Mouse (Mus musculus) stomach, embryonic 16.5 days (tissue): ENCODE measurements around the gene Tor4a. TPM values are rescaled to one million over a fixed set of nuclear protein-coding genes. Genes with fewer than 3 reads are reported as not detected.
A peak's percentile ranks its signal among the peaks of the same experiment; 100 is the strongest.

Experiments
- ATAC-seq: fragments of 200-750 bp; cut with Nextera tagmentation; 2 replicates; pipeline ENCODE4 v1.8.0; 2017; ENCODE audit warnings: moderate number of reproducible peaks, moderate TSS enrichment; ENCODE audit not compliant: insufficient read depth, low FRiP score
- H3K27ac ChIP-seq: fragments of 300-500 bp; sonication (generic); 2 replicates; pipeline ENCODE4 v1.5.1; 2014; ENCODE audit warnings: low read length
- H3K27me3 ChIP-seq: fragments of 300-500 bp; sonication (generic); 2 replicates; pipeline ENCODE4 v1.6.1; 2014; ENCODE audit warnings: low read length, control low read depth, mixed read lengths; ENCODE audit not compliant: control insufficient read depth, insufficient read depth
- H3K36me3 ChIP-seq: fragments of 300-500 bp; sonication (generic); 2 replicates; pipeline ENCODE4 v1.6.1; 2014; ENCODE audit warnings: low read length; ENCODE audit not compliant: control insufficient read depth, insufficient read depth
- H3K4me1 ChIP-seq: fragments of 300-500 bp; sonication (generic); 2 replicates; pipeline ENCODE4 v1.6.1; 2014; ENCODE audit warnings: low read length, control low read depth, mixed read lengths; ENCODE audit not compliant: control insufficient read depth, insufficient read depth
- H3K4me2 ChIP-seq: fragments of 300-500 bp; sonication (generic); 2 replicates; pipeline ENCODE4 v1.6.1; 2014; ENCODE audit warnings: low read depth, low read length, mixed read lengths
- H3K4me3 ChIP-seq: fragments of 300-500 bp; sonication (generic); replicated peaks from 2 replicates; pipeline ENCODE4 v1.5.1; 2014; ENCODE audit warnings: mild to moderate bottlenecking, low read length
- H3K9ac ChIP-seq: fragments of 300-500 bp; sonication (generic); 2 replicates; pipeline ENCODE4 v1.6.1; 2014; ENCODE audit warnings: low read length
- H3K9me3 ChIP-seq: fragments of 300-500 bp; sonication (generic); replicated peaks from 2 replicates; pipeline ENCODE4 v1.6.1; 2016; ENCODE audit warnings: low read length, control low read depth; ENCODE audit not compliant: control insufficient read depth
- whole genome bisulfite sequencing: fragments of 180-500 bp; shearing (Covaris S2); extraction: QIAGEN DNeasy Blood & Tissue Kit; methylation state at CpG from one replicate; pipeline ENCODE4 v1.1.7; 2014; 5-methylcytosine and 5-hydroxymethylcytosine counted together
- polyA plus RNA-seq: library from polyadenylated mRNA; unstranded; fragments of >200 nt; fragmentation: Nextera tagmentation; extraction: Ambion mirVana; gene quantifications from 2 replicates; pipeline ENCODE4 v1.2.1, GENCODE M21; 2015

Gene Tor4a
- polyA plus RNA-seq, 1 experiment from 2014 or later: 16.8 TPM

DNA sequence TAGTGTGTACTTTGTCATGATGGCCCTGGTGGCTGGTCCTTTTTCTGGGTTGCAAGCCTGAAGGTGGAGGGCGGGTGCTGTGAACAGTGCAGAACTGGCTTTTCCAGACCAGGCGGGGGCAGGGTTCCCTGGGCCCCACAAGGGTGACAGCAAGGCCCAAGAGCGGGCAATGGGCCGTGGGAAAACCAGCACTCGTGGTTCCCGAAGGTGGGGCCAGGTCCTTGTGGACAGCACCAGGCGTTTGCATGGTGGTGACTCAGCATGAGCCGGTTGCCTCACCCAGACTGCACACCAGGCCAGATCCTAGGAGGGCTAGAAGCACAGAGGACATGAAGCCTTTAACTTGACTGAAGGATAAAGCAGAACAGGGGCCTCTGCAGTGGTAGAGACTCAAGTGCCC, 24.1 kb downstream of the Tor4a start:
- Histone ChIP-seq H3K27me3 (no peaks in the 10 kb centered on the region), H3K9me3 (no peaks in the 10 kb centered on the region), H3K27ac (peak overlapping the region; percentile 80), H3K4me2 (peak overlapping the region; percentile 4; the same call in 1 of the 2 replicates), H3K9ac (peak overlapping the region; percentile 23; the same call in 1 of the 2 replicates), H3K4me1 (peaks cover 35% of the 10 kb centered on the region), H3K4me3 (no peak overlapping the region), H3K36me3 (no peaks in the 10 kb centered on the region)
- ATAC-seq: peak; percentile 68
- WGBS: 49% methylated on average over 8 of the region's 8 CpGs

GRCm38 (mm10) chr2:25171769-25172153, 24.9 kb downstream of the Tor4a start:
- H3K36me3 ChIP-seq: no peaks in the 10 kb centered on the region
- H3K4me3 ChIP-seq: no peak overlapping the region
- H3K4me1 ChIP-seq: peaks cover 30% of the 10 kb centered on the region
- H3K27me3 ChIP-seq: no peaks in the 10 kb centered on the region
- 86% methylated on average over 1 of the region's 1 CpGs for WGBS
- H3K9ac ChIP-seq: no peak overlapping the region
- H3K9me3 ChIP-seq: no peaks in the 10 kb centered on the region
- H3K4me2 ChIP-seq: no peak overlapping the region
- peak overlapping the region; percentile 80 for H3K27ac ChIP-seq
- no peak for ATAC-seq

- no peaks in the 10 kb centered on the region for H3K9me3 ChIP-seq
- peaks cover 26% of the 10 kb centered on the region for H3K4me1 ChIP-seq
- H3K36me3 ChIP-seq: no peaks in the 10 kb centered on the region
- H3K4me3 ChIP-seq: no peak overlapping the region
- no peaks in the 10 kb centered on the region for H3K27me3 ChIP-seq
- H3K9ac ChIP-seq: no peak overlapping the region
- H3K27ac ChIP-seq: no peak overlapping the region
- 83% methylated on average over 6 of the region's 6 CpGs for WGBS
- H3K4me2 ChIP-seq: no peak overlapping the region
- ATAC-seq: no peak
Observed at GRCm38 (mm10) chr2:25171101-25171768, 25.5 kb downstream of the Tor4a start.

GRCm38 (mm10) chr2:25170326-25171100, 26.2 kb downstream of the Tor4a start:
- no peak for ATAC-seq
- H3K4me3 ChIP-seq: no peak overlapping the region
- H3K9me3 ChIP-seq: no peaks in the 10 kb centered on the region
- no peak overlapping the region for H3K4me2 ChIP-seq
- no peak overlapping the region for H3K27ac ChIP-seq
- H3K36me3 ChIP-seq: no peaks in the 10 kb centered on the region
- H3K27me3 ChIP-seq: no peaks in the 10 kb centered on the region
- H3K9ac ChIP-seq: no peak overlapping the region
- H3K4me1 ChIP-seq: peaks cover 24% of the 10 kb centered on the region
- WGBS: 55% methylated on average over 10 of the region's 10 CpGs

- no peaks in the 10 kb centered on the region for H3K27me3 ChIP-seq
- ATAC-seq: no peak
- H3K9ac ChIP-seq: no peak overlapping the region
- H3K4me3 ChIP-seq: no peak overlapping the region
- no peaks in the 10 kb centered on the region for H3K9me3 ChIP-seq
- H3K4me1 ChIP-seq: peaks cover 24% of the 10 kb centered on the region
- H3K36me3 ChIP-seq: no peaks in the 10 kb centered on the region
- WGBS: 41% methylated on average over 5 of the region's 5 CpGs
- no peak overlapping the region for H3K4me2 ChIP-seq
- no peak overlapping the region for H3K27ac ChIP-seq
Observed at GRCm38 (mm10) chr2:25169778-25170177, 26.9 kb downstream of the Tor4a start.

DNA sequence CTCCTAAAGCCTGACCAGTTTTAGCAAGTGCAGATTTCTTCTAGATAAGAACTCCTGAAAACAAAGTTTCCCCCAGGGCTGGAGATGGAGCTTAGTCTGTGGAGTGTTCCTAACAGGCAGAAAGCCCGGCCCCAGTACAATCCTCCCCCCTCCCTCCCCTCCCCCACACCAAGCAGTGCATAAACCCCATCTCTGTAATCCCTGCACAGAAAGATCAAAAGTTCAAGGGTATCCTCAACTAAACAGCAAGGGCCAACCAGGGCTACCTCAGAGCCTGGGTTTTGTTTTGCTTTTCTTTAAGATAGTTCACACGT, 28.1 kb downstream of the Tor4a start:
- H3K27ac ChIP-seq: peak overlapping the region; percentile 70
- 25% methylated on average over 2 of the region's 2 CpGs for WGBS
- H3K9me3 ChIP-seq: no peaks in the 10 kb centered on the region
- no peaks in the 10 kb centered on the region for H3K27me3 ChIP-seq
- peaks cover 26% of the 10 kb centered on the region for H3K4me1 ChIP-seq
- peak overlapping the region; percentile 53 for H3K4me3 ChIP-seq
- peak overlapping the region; percentile 67 for H3K9ac ChIP-seq
- peak overlapping the region; percentile 90 for H3K4me2 ChIP-seq
- no peak for ATAC-seq
- no peaks in the 10 kb centered on the region for H3K36me3 ChIP-seq

DNA sequence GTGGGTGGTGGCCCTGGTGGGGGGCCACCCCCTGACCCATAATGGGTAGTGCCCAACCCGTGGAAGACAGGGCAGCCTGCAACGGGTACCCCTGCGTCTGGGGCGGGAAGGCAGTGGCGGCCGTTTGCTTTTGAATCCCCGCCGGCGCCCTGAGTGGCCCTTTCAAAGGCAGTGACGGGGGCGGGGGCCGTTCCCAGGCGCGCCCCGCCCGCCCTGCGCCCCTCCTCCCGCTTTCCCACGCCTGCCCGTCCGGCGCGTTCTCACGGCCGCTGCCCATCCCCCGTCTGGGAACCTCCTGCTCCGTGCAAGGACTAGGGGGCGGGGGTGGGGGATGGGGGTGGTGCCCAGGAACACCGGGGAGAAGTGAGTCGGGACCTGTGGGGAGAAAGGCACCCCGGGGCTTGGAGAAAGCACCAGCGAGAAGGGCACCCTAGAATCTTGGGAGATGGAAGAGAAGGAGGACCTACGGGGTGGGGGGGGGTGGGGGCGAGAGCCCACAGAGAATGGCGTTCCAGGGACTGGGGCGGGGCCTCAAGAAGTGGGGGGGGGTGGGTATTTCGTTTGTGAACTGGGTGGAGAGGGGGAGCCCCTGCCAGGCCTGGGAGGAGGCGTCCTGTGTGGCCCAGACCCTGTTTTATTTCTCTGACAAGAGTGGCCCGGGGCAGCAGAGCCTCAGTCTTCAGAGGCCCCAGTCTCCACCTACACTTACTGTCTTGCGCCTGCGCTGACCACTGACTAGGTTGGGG, 28.6 kb downstream of the Tor4a start:
- peak; percentile 70 for ATAC-seq
- H3K27me3 ChIP-seq: no peaks in the 10 kb centered on the region
- H3K9ac ChIP-seq: peak overlapping the region; percentile 67
- peak overlapping the region; percentile 53 for H3K4me3 ChIP-seq
- H3K4me1 ChIP-seq: peaks cover 27% of the 10 kb centered on the region
- H3K9me3 ChIP-seq: no peaks in the 10 kb centered on the region
- WGBS: 2% methylated on average over 40 of the region's 41 CpGs
- peak overlapping the region; percentile 90 for H3K4me2 ChIP-seq
- H3K27ac ChIP-seq: peak overlapping the region; percentile 70
- no peaks in the 10 kb centered on the region for H3K36me3 ChIP-seq

DNA sequence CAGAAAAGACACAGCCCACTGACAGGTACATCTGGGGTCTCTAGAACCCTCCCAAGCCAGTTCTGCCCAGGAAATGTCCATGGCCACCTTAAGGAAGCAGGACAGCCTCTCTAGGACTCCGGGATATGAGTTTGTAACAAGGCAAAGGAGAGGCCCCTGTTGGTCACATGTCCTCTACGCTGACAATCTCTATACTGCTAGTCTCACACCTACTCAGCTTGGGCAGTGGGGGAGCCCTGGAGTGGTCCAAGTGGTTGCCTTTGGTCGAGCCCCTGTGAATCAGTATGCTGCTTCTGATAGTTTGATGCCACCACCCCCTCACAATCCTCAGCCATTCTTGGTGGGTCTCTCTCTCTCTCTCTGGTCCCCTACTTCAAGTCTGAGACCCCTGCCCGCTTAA, 29.2 kb downstream of the Tor4a start:
- peak overlapping the region; percentile 53 for H3K4me3 ChIP-seq
- no peaks in the 10 kb centered on the region for H3K9me3 ChIP-seq
- H3K27ac ChIP-seq: peak overlapping the region; percentile 70
- peak overlapping the region; percentile 67 for H3K9ac ChIP-seq
- no peak for ATAC-seq
- H3K36me3 ChIP-seq: no peaks in the 10 kb centered on the region
- WGBS: 28% methylated on average over 4 of the region's 4 CpGs
- no peaks in the 10 kb centered on the region for H3K27me3 ChIP-seq
- H3K4me2 ChIP-seq: peak overlapping the region; percentile 90
- H3K4me1 ChIP-seq: peaks cover 31% of the 10 kb centered on the region

DNA sequence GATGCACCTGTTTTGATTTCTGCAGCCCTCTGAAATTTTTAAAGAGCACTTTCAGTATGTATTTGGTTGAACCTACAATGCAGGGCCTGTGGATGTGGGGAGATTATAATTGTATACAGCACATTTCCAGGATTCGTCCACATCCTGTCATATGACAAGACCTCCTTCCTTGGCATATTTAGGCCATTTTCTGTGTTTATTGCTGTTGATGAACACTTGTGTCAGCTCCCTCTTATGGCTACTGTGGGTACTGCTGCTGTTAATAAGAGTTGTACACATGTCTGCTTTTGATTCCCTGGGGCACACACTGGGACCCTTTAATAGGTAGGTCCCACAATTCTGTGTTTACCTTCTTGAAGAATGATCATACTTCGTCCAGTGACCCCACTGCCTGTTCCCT, 39.0 kb downstream of the Tor4a start:
- H3K27ac ChIP-seq: no peak overlapping the region
- H3K4me1 ChIP-seq: no peaks in the 10 kb centered on the region
- no peaks in the 10 kb centered on the region for H3K36me3 ChIP-seq
- H3K9ac ChIP-seq: no peak overlapping the region
- H3K4me3 ChIP-seq: no peak overlapping the region
- H3K27me3 ChIP-seq: no peaks in the 10 kb centered on the region
- H3K9me3 ChIP-seq: no peaks in the 10 kb centered on the region
- no peak for ATAC-seq
- no peak overlapping the region for H3K4me2 ChIP-seq
- 29% methylated on average over 2 of the region's 2 CpGs for WGBS
